Mouse (Mus musculus) lung, postnatal 0 days (tissue): Measurements from ENCODE around the gene Nqo2.

Source experiments
- CTCF ChIP-seq: IDR thresholded peaks from 2 replicates; pipeline ENCODE4 v1.5.1; 2016; ENCODE audit warnings: antibody characterized with exemption, mild to moderate bottlenecking
- EP300 ChIP-seq: IDR thresholded peaks from 2 replicates; pipeline ENCODE4 v1.6.1; 2016; ENCODE audit warnings: antibody characterized with exemption, mild to moderate bottlenecking, control low read depth

DNA sequence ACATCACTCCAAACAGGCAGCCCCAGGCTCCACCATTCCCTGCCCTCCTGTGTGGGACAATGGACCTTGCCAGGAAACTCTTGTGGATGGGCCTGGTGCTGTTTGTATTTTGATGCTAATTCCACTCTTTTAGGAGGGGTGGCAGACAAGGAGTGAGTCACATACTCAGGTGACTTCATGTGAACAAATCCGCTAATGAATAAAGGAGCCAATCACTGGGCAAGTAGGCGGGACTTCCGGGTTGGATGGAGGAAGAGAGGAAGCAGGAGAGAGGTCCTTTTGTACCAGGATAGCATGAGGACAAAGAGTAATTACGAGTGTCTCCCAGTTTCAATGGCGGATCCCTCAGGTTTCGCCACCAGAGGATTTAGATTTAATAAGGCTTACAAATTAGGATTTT lies 43.4 kb upstream of the Nqo2 start:
- no peak for TF ChIP-seq CTCF
- no peak for TF ChIP-seq EP300
